Mouse (Mus musculus): ENCODE results near the gene Pom121l2.

DNA sequence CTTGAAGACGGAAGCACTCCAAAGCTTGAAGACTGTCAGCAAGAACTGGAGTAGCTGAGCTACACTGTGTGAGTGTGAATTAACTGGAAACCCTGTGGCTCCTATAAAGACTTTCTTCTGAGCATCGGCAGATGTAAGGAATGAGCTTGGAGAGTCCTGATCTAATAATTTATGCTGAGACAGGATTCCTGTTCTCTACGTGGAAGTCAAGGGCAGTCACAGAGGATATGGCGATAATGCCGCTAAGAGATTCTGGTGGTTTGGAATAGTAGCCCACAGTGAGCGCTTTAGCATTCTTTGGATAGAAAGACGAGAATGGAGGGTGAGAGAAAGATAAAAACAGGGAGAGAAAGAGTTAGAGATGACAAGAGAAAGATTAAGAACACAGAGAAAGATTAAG lies 26.9 kb downstream of the Pom121l2 start:
- TF ChIP-seq CTCF (IDR thresholded peaks at IDR 0.05; ENCODE audit: control insufficient read depth, insufficient read depth, insufficient read length), result no peak
- no peak for TF ChIP-seq MYOD1 (IDR thresholded peaks at IDR 0.05; ENCODE audit: control insufficient read depth, insufficient read length, low read depth)
- no peak for TF ChIP-seq CEBPB (IDR thresholded peaks at IDR 0.05; ENCODE audit: low read depth)
- TF ChIP-seq MAX (IDR thresholded peaks at IDR 0.05), result no peak
- TF ChIP-seq MYOG (IDR thresholded peaks at IDR 0.05; ENCODE audit: control insufficient read depth, extremely low read depth, insufficient read length), result no peak
- TF ChIP-seq USF1 (IDR thresholded peaks at IDR 0.05; ENCODE audit: low read depth), result no peak
